Mouse (Mus musculus) testis, adult 2 months (tissue): ENCODE data around the gene Speer4d.
"Not testable (repeated sequence)": the region's sequence is repeated elsewhere in the genome, so short reads cannot be mapped to it uniquely, and the experiment has no call there.

Experiments
- CTCF ChIP-seq: fragments of 200-500 bp; IDR thresholded peaks from 2 replicates; pipeline ENCODE4 v1.5.1; 2012; ENCODE audit warnings: low read depth, mild to moderate bottlenecking, inconsistent platforms, low read length, moderate library complexity; ENCODE audit not compliant: control insufficient read depth, insufficient read depth, insufficient replicate concordance
- POLR2A ChIP-seq: fragments of 200-500 bp; IDR thresholded peaks from 2 replicates; pipeline ENCODE4 v1.6.1; 2012; ENCODE audit warnings: low read depth, mild to moderate bottlenecking, inconsistent platforms, low read length, moderate library complexity; ENCODE audit not compliant: control insufficient read depth

DNA sequence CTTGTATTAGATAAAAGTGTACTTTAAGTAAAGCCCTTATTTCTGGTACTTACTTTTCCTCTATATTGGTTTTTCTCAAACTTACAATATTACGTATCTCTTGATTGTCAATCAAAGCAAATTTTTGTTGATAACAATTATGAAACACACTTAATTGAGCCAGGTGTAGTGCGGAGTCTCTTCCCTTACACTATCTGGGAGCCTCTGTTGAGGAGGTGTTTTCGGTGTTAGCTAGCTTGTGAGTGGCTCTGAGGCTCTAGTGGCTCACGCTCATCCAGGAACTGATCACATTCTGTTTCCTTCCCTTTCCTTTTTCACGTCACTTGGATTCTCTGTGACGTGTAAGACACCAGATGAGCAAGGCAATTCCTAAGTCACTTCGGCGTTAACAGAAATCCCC lies 15.3 kb upstream of the Speer4d start:
- TF ChIP-seq CTCF, POLR2A: not testable (repeated sequence)
